Mouse (Mus musculus) kidney, adult 18-20 months (tissue): ENCODE measurements around the gene Slc48a1.

Source experiments
- DNase-seq: peaks from one replicate; pipeline ENCODE4 v3.0.0; 2021

Gene Slc48a1

DNA sequence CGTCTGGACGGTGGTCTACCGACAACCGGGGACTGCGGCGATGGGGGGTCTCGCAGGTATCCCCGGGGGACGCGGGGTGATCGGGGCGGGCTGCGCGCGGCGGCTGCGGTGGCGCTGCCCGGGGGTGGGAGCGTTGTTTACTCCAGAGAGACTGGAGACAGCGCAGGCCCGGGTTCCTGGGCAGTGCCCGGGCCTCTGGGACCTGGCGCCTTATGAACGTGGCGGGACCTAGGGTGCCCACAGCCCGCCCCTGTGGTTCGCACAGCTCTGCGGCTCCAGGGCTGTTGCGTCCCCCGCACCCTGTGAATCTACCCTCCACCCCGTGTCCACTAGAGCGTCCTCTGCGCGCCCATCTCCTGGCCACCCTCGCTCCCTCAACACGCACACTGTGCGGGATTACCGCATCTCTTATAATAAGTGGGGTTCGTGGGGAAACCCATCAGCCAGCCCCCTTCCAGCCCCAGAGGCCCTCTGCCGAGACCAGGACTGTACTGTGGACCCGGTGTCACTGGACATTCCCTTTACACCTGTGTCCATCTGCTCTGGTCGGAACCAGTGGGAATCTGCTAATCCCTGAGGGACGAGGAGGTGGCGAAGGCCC is 6.3 kb downstream of the Slc48a1 start:
- no peak for DNase-seq

DNA sequence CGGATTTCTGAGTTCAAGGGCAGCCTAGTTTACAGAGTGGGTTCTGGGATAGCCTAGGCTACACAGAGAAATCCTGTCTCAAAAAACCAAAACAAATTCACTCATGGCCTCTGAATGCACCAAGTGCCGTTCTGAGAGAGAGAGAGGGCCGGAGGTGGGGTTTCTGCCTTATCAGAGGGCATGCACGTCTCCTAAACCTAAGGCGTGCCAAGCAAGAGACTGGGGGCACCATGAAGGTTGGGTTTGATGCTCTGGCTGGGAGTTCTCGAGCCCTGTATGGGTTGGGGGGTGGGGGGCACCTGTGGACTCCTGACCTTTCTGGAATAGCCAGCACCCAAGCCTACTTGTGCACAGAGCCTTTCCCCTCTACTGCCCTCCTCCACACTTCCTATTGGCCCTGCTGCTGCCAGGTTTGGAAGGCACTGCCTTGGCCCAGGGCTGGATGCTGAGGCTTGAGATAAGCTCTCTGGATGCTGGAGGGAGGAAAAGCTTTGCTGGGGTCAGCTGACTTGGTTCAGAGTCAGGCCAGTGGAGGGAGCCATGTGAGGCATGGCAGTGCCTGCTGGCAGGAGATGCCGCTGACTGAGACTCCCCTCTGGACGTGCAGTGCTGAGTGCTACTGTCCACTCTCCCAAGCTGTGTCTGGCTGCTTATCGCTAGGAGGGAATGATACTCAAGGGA is 7.6 kb downstream of the Slc48a1 start:
- DNase-seq, result peak; percentile 37

DNA sequence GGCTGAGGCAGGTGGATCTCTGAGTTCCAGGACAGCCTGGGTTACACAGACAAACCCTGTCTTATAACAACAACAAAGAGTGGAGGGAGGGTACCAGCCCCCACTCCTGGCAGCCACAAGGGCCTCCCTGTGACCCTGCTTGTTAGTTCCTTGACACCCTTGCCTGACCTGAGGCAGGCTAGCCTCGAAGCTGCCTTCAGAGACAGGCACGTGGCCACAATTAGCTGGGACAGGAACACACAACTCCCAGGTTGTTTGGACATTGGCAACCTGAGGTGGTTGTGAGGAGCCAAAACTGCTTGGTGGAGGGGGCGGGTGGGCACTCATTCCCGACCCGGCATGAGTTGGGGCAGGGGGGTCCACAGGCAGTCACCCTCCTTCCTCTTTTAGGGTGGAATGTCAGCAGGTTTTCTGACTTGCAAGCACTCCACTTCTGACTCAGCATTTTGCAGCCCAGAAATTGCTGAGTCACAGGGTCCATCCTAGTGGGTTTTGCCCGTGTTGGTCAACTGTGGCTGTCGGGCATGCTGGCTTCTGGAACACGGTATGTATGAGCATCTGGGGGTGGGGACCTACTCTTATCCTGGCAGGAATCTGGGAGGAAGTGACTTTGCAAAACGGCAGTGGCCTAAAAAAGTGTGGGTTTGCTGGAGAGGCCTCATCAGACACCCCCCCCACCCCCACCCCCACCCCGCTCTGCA is 8.2 kb downstream of the Slc48a1 start:
- DNase-seq, result peak; percentile 41

DNA sequence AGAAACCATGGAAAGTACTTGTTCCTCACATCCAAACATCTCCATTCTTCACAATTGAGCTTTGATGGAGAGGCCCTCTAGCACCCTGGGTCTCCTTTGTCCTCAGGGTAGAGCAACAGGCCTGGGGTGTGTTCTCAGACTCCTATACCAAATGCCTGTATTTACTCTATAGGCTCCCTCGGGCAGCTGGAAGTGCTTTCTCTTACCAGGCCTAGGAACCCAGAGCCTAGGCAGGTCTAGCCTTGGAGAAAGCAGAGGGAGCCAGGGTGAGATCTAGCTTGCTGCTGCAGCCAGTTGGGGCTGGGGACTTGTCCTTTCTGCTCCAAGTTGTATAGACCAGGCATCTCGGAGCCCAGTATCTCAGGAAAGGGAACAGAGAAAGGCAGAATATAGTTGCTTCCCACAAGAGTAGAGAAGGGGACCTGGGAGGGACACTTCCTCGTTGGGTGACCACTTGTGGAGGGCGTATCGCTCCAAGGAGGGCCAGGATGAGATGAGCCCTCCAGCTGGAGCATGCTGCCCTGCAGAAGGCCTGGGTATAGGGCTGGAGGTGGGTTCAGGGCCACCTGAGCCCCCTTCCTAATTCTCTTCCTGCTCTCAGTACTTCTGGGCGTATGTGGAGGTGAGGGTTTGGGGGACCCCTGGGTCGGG is 9.0 kb downstream of the Slc48a1 start:
- no peak for DNase-seq

DNA sequence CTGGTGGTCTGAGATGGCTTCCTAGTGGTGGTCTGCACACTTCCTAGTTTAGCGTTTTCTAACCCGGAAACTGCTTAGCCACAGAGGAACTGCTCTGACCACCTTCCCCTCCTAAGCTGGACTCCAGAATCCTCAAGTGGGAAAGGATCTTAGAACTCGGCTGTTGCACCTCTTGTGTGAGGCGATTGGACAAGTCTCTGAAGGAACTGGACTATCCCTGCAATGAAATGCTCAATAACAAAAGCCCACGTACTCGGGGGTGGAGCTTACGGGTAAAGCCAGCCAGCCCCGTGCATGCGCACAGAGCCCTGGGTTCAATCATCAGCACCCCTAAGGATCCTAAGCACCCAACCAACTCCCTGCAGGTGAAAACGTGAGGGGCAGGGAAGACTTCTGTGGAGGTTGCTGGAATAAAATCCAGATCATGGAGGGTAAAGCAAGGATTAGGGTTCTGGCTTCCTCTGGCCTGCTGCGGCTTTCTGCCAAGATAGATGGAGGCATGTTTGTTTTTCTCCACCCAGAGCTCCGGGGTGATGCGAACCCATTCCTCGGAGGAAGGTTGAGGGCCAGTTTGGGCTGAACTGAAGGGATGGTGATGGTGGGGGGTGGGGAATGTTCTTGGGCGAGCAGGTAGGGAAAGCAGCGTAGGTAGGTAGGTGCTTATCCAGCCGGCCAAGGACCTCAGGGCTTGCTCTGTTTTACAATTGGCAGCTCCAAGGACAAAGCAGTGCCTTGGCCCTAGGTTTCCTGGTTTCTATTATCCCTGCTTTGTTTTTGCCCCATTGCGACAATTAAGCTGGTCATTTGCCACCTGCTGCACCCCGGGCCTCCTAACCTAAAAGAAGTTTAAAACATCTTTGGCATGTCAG is 9.7 kb downstream of the Slc48a1 start:
- DNase-seq, result no peak

DNA sequence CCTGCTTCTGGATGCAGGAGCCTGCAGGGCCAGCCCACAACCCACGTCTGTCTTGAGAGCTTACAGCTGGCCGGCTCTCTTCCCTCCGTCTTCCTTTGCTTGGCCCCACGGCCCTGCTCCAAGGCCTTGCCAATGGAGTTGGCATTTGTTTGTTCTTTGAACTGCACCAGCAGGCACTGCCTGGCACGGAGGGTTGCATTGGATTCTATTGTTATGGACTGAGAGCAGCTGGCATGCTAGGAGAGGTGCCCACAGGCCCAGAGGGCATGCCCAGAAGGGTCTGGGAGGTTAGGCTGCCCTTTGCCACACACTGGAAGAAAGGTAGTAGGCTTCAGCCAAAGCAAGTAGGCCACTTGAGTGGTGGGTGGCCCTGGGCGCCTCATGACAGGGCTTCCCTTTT is 10.5 kb downstream of the Slc48a1 start:
- peak; percentile 57 for DNase-seq

DNA sequence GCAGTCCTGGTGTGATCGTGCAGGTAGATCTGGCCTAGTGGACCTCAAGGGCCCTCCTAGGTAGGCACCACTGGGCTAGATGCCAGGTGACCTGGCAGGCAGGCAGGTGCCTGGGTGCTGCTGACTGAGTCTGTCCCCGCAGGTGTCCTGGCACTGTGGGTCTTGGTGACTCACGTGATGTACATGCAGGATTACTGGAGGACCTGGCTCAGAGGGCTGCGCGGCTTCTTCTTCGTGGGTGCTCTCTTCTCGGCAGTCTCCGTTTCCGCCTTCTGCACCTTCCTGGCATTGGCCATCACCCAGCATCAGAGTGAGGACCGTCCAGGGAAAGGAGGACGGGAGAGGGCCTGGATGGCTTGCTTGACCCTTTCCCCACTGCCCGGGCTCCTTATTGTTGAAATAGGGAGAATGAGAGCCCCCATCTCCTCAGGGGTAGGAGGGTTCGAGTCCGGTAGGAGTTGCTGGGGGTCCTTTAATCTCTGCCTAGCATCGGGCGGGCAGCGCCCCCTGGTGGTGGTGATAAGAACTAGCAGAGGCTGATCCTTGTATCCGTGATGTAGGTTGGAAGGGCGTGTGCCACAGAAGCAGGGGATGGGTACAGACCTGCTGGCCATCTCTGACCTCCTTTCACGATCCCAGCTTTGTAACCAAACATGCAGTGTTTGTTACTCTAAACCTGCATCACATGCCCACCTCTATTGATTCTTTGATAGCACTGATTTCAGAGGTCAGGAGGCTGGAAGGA is 11.6 kb downstream of the Slc48a1 start:
- peak; percentile 67 for DNase-seq

DNA sequence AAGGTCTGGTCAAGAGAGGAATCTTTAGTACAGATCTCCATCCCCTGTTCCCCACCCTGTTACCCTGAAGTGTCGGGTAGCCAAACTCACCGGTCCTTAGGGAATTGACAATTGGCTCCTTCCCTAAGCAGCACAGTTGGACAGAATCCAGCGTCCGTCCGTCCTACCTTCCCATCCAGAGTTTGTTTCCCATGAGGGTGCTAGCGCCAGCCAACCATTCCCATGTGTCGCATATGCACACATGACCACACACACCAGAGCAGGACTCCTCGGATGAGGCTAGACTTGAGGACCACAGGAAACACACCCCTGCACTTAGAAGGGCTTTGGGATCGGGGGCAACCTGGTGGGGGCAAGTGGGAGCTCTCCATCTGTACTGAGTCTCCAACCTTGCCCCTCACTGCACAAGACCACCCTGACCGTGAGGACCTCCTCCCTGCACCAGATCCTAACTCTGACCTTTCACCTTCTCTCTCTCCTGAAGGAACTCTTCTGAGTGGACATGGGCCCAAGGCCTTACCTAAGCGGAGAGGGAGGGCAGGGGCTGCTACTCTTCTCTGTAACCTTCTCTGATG is 12.9 kb downstream of the Slc48a1 start:
- no peak for DNase-seq

DNA sequence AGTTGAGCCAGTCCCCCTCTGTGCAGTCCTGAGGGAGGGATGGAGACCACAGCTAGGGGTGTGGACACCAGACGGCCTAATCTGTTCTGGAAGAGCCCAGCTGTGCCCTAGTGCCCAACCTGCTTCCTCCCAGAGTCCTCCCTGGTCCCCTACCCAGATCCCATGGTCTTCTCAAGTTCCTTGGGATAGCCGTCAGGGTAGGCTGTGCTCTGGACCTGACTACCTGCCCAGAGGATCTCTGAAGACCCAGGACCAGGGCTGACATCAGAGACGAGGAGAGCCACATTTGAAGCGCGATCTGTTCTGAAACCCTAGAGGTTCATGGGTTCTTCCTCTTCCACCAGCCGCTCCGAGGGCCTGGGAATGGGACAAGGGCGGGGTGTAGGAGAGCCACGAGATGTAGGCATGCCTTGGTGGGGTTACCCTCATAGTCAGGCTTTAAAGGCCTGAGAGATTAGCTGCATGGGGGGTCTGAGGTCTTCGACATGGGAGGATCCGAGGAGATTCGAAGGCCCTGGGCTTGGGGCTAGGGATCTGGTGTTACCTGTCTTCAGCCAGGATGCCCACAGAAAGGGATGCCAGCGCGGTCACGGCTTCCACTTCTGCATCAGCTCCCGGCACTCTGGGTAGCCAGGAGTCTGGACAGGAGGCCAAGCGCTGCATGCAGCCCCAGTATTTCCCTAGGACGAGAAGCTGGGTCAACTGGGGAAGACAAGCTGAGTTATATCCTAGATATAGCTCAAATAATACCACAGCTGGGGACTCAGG is 15.2 kb downstream of the Slc48a1 start:
- DNase-seq, result no peak

DNA sequence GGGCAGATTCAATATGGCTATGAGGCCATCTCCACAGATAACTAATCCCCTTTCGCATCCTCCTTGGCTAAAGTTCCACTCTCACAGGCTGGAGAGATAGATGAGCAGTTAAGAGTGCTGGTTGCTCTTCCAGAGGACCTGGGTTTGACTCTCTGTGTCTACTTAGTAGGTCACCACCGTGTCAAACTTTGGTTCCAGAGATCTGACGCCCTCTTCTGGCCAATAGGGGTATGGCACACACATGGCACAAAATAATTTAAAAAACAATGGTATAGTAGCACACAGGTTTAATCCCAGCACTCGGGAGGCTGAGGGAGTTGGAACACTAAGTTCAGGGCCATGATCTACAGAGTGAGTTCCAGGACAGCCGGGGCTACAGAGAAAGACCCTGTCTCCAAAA is 15.9 kb downstream of the Slc48a1 start:
- no peak for DNase-seq

DNA sequence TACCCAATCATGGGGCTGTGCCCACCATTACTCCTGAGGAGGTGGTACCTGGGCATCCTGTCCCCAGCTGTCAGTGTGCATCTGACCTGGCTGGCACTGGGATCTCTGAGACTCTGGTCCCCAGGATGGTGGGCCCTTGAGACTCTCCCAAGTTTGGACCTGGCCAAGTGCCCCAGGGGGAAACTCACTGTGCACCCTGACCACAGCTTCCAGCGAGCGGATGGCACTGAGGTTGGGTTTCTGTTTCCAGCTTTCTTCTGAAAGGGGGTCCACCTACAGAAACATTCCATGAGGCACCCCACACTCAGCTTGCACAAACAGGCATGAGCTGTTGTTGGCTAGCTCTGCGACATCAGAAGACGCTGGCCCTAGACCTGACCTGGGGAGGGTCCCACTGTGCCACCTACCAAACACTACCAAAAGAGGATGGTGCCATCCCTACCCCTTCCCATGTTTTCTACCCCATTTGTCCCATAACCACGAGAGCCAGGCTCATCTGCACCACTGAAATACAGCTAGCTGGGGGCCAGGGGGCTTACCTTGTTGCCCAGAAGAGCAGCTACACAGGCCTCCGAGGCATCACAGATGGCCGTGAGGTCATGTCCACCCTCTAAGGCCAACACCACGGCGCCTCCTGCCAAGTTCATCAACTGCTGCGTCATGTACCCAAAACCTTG is 17.4 kb downstream of the Slc48a1 start:
- DNase-seq, result no peak

DNA sequence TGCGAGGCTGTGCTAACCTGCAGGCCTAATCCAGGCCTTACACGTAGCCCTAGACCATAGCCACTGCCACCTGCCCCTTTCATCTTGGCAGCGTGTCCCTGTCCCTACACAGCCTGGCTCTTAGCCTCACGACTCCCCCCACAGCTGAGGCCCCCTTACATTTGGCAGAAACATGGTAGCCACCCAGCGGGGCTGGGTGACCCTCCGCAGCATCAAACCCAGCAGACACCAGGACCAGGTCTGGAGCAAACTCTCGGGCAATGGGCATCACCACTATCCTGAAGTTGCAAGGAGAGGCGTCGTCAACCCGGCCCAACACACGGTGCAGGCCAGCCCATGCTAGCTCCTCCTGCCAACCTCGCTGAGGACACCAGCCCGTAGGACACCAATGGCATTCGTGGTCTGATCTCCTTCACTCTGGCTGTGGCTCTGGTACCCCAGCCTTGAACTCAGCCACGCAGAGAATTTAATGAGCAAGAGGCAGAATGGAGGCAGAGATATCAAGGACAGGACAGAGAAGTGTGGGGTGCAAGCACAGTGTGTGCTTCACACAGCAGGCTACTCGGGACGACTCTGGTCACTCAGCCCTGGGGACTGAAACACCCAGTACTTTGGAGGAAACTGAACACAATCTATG is 18.5 kb downstream of the Slc48a1 start:
- DNase-seq, result no peak

DNA sequence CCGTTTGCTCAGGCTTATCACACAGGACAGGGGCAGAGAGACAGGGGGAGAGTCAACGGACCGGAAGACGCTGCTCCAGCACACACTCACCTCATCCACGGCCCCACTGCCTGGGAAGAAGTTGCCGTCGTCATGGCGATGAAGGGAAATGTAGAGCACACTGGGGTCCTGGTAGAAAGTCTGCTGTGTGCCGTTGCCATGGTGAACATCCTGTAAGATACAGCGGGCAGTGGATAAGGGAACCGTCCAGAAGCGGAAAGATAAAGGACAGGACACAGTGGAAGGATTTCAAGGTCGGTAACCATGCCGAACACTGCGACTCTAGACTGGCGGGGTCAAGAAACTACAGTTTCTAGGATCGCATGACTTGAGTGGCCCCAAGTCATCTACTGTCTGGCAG is 19.8 kb downstream of the Slc48a1 start:
- DNase-seq, result no peak

DNA sequence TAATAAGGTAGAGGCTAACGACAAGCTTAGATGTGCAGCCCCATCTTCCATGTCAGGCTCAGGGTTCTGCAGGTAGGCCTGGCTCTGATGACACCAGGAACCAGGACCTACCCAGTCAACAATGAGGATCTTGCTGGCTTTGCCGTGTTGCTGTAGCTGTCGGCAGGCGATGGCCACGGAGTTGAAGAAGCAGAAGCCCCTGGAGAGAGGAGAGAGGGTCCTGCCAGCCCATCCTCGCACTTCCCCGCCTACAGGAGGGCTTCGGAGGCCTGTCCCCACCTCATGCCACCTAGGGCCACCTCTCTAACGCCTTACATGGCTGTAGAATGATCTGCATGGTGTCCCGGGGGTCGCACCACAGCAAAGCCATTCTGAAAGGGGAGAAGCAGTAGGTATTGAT is 21.1 kb downstream of the Slc48a1 start:
- DNase-seq, result no peak

DNA sequence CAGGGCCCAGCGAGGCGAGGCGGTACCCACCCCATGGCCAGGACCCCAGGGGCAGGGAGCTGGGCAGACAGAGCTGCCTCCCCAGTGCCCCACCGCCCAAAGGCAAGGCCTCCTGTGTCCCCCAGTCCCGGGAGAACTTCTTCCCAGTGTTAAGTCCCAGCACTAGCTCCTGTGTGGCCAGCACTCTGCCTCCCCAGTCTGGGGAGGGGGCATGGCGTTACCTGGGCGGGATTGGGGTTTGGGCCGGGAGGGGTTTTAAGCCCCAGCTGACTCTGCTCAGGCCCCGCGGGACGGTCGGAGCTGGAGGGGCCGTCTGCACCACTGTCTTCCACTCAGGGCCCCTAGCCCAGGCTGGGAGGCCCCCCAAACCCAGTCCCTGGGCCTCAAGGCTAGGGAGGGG is 22.5 kb downstream of the Slc48a1 start:
- DNase-seq, result no peak

DNA sequence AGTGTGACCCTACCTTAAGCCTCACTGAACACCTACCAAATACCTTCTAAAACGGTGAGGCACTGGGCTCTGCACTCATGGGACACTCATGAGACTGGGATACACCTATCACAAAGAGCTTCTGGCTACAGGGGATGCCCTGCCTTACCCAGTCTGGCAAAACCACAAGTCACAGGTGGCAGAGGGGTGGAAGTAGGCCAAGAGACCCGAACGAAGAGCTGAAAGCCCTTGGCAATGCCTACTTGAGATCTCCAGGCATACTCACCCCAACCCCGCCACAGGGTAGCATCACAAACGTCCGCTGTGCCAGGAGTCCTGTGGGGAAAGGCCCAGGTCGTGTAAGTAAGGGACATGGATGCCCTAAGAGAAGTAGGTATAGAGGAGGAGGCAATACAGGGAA is 23.5 kb downstream of the Slc48a1 start:
- DNase-seq, result no peak

DNA sequence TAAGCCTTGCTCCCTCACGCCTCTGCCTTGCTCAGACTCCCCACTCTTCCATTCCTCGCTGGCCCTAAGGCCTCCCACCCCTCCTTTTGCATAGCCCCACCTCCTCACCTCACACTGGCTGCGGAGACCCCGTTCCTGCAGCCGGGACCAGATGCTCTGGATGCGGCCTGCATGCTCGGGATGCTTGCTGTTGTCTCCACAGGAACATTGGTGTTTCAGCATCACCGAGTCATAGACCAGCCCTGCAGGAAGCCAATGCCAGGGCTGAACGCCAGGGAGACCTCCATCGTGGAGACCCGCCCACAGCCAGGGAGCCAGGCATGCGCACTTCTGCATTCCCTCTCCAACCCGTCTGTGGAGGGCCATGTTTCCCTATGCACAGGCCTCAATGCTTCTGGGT is 24.3 kb downstream of the Slc48a1 start:
- DNase-seq, result no peak

DNA sequence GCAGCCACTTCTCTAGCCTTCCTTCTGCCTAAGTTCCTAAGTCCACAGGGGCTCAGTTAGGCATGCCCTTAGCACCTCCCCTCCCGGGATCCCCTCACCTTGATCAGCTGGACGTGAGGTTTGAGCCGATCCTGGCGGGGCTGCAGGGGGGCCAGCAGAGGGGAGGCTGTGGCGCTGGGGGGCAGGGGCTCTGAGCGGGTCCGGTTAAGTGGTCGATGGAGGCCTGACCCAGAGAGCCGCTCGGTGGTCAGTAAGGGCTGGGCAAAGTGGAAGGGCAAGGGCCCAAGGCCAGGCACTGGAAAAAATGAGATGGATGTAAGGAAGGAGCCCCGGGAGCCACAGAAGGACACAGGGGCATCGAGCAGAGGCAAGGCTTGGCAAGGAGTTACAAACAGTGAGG is 29.5 kb downstream of the Slc48a1 start:
- no peak for DNase-seq

DNA sequence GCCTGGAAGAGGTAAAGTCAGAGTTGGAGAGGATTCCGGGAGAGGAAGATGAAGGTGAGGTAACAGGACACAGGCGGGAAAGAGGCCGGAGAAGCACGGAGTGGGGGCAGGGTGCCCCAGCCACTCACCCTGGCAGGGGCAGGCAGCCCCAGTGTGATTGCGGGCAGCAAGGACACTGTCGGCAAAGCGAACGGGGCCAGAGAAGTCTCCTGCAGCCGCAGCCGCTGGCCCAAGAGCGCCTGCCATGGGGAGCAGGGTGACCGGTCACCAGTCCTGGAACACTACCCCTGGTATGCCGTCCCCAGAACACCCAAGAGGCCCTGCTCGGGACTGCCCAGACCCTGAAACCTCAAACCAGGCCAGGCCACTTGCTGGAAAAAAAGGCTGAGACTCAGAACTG is 30.2 kb downstream of the Slc48a1 start:
- DNase-seq, result no peak

DNA sequence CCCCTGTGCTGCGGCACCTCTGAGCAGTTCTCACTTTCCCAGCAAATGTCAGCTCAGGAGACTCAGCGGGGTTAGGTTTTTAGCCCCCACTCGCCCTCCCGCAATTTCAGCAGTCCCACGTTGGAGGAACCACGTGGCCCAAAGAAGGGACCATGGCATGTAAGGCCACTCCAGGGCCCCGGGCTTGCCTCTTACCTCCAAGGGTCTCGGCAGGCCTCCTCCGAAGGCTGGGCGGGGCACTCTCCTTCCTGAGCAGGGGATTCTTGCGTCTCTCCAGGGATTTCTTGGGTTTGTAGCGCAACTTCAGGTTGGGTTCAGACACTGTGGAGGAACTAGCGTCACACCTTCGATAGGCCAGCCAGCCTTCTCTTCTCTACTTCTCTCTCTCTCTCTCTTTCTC is 30.9 kb downstream of the Slc48a1 start:
- no peak for DNase-seq
